Mouse (Mus musculus): ENCODE measurements at regions not wholly inside any gene's neighbourhood (a gene's known extent, or its start where the extent isn't known, plus 50 kb on each side); places are given as distances from the start of the nearest gene placed in this dataset.
A peak's percentile ranks its signal among the peaks of the same experiment; 100 is the strongest.

DNA sequence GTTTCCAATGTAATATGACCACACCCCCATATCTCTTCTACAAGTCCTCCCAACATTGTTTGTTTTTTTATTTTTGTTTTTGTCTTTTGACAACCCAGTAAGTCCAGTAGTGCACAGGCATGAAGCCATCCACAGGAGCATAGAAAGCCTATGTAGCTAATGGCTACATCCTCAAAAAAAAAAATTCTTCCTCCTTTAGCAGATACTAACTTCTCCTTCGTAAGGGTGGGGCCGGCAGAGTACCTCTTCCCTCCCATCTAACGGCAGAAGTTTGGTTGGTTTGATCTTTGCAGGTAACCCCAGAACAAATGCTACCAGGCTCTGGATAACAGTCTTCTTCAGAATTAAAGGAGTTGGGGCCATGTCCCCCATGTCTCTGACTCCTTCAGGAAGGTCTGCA lies 158.9 kb downstream of the Ly86 start:
- DNase-seq (ENCODE audit: low spot score in 2 of 2) = no peak

DNA sequence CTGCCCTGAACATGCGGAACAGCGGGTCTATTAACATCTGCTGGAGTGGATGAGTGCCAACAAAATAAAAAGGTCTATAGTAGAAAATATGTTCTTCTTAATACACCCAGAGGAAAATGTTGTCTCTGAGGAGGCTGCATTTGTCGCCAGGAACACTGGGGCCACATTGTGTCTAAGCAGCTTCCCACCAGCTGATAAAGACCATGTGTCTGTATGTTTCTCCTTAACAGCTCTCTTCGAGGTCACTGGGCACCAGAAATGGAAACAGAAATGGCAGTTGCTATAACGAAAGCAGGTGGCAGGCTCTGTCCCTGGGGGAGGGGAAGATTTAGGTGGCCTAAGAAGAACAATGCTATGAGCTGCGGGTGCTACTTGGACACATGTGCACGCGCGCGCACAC lies 159.4 kb downstream of the Ly86 start:
- DNase-seq (ENCODE audit: low spot score in 2 of 2) = no peak

DNA sequence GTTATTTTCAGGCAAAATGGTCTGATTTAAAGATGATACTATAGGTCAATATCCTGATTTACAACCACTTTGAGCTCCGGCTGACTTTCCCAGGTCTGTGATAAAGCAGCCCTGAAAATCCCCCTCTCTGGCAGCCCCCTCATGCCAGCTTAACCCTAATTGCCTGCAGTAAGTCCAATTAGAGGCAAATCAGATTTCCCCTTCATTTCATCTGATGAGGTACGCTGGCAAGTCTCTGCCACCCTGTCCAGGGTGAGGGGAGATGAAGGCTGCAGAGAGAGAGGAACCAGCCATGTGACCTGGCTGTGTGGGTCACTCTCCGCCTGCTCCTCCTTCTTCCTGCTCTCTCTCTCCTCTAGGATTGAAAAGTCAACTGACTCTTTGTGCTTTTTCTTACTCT lies 160.6 kb downstream of the Ly86 start:
- no peak for DNase-seq (ENCODE audit: low spot score in 2 of 2)

DNA sequence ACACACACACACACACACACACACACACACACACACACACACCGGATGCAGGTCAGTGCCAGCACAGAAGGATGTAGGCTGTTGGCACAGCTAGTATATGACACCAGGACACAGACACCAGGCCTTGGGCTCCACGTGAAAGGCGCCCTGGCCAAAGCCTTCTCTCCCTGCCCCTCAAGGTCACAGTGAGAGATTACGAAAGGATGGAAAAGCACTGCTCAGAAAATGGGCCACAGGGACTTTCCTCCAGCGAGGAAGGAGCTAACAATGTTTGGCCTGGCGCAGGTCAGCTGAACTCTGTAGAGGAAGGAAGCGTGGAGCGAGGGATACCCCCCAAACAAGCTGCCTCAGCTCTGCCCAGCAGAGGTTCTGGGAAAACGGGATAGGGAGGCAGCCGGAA lies 161.0 kb downstream of the Ly86 start:
- no peak for DNase-seq (ENCODE audit: low spot score in 2 of 2)

DNA sequence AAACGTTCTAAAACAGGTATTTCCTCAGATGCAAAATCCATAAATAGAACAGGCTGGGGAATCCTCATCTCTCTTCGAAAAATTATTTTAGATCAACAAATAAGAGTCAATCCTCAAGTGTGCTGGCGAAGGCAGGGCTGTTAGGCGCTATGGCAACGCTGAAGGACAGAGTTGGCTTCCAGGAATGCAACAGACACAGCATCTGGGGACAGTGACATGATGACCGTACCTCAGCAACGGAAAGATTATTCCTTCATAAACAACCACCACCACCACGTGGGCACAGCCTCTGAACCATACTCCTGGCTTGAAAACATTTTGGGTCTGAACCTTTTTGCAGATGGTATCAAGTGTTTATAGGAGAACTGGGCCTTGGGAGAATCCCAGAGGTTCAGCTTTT lies 161.7 kb downstream of the Ly86 start:
- DNase-seq (ENCODE audit: low spot score in 2 of 2) = no peak

DNA sequence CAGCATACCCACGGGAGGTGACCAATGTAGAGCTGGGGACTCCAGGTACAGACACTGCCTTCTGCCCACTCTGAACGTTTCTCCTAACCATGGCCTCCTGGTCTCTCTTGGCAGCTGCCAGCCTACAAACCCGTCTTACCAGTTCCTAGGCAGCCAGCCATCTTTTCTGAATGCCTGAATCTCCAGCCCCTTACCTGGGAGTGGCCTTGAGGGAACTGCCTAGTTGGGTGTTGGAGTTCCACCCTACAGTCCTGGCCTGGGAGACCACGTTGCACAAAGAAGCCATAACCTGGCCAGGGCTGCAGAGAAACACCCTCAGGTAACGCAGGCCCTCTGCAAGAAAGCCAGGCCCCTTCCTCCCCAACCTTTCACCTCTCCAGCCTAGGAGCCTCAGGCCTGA lies 162.1 kb downstream of the Ly86 start:
- DNase-seq (ENCODE audit: low spot score in 2 of 2) = no peak

DNA sequence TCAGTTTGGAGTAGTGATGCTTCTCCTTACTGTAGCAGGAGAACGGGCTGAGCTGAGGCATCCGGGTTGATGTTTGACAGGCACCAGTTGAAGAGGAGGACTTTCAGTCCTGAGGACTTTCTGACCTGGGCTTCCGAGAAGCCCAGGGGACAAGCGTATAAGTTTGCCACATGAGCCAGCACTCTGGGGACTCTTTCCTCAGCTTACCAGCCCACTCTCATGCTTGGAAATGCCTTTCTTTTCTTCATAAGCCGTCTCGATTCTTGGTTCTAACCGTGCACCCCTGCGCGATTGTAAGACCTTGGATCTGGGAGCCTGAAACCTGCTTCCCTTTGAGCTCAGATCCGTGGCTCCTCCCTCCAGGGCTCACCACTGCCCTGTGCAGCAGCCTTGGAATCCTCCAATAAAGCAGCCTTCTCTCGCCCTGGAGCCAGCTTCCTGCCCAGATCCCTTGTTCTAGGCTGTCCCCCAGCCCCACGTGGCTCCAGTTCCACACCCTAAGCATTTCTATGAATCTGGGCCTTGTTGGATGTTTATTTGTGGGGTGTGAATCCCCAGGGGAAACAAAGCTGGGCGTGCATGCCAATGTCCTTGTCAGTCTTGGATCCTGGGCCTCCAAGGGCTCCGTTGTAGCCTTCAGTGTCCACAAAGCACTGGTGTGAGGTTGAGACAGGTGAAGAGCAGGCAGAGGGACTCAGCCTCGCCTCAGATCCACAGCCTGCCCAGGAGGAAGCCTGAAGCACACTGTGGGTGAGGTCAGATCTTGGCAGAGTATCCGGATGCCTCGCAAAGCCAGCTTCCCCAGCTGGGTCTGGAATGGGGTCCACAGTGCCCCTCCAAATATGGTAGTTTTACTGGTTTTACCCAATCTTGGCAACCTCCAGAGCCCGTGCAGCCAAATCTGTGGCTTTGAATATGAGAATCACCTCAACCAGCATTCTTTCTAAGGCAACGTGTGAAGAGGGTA lies 163.7 kb downstream of the Ly86 start:
- no peak for DNase-seq (ENCODE audit: low spot score in 2 of 2)

DNA sequence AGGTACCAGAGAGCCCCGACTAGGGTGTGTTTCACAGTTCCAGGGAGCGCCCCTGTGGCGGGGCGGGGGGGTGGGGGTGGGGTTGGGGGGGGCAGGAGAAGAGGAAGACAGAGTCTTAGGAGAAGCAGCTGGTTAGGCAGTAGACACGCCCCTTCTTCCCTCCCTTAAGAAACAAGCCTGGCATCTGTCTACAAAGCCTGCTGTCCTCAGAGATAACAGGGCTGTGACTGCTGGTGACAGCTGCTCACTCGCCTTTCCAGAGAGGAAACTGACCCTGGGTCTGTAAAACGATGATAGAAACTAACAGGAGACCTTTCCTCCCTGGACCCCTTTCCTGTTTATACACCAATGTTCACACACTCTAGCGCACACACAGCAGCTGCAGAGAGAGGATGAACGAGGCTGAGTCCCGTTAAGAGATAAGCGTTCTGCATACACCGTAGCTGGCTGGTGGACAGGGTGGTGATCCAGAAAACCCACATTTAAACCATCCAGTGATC lies 164.4 kb downstream of the Ly86 start:
- no peak for DNase-seq (ENCODE audit: low spot score in 2 of 2)

DNA sequence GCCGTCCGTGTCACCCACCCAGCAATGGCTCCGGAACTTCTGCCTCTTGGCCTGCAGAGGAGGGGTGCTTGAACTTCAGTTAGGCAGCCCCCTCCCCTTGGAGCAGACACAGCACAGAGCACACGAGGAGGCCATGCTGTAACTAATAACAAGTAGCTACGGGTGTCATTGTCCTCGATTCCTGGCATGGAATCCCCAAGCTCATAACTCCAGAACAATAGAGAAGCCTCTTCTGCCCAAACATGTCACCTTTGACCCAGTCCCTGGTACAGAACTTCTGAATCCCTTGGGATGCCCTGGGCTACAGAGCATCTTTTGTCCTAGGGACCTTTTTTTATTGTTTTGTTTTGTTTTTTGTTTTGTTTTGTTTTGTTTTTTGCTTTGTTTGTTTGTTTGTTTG lies 165.5 kb downstream of the Ly86 start:
- DNase-seq (ENCODE audit: low spot score in 2 of 2) = no peak

DNA sequence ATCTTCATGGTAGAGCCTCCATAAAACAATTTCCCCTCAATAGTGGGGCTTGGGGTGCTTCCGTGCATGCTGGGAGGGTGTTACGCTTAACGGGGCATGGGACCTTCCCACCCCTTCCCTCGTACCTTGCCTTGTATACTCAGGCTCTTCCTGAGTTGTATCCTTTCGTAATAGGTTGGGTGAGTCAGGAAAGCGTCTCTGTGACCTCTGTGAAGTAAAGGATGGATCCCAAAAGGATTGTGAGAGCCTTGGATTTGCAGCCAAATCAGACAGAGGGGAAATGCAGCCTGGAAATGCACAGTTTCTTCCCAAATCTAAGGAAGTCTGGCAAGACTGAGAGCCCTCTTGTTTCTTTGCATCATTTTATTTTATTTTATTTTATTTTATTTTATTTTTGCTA lies 166.0 kb downstream of the Ly86 start:
- no peak for DNase-seq (ENCODE audit: low spot score in 2 of 2)

DNA sequence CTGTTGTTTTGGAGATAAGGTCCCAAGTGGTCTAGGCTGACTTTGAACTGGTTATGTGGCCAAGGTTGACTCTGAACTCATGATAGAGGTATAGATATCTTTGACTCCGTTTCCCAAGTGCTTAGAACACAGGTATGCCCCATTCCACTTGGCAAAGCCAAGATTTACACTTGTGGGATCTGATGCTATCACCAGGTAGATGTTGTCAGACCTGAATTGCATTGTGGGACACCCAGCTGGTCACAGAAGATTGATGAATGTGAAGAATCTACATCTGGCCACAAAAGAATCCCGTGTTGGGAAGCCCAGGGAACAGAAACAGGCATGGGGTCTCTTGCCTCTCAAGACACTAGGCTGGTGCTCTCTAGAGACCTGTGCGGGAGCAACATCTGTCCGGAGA lies 166.4 kb downstream of the Ly86 start:
- DNase-seq (ENCODE audit: low spot score in 2 of 2) = no peak

DNA sequence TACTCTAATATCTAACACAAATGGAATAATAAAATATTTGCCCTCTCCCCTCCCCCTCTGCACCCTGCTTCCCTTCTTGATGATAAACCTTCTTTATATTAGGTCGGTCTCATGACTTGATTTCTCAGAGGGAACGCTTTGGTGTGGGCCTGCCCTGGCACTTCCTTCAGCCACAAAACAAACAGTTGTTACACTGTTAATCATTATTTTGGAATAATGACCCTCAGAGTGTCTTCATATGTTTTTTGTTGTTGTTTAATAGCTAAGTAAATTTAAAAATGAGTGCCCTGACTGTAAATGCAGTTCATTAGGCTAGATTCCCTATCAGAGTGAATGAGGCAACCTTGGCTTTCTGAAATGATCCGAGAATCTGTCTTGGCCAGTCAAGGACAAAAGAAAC lies 167.8 kb downstream of the Ly86 start:
- no peak for DNase-seq (ENCODE audit: low spot score in 2 of 2)

DNA sequence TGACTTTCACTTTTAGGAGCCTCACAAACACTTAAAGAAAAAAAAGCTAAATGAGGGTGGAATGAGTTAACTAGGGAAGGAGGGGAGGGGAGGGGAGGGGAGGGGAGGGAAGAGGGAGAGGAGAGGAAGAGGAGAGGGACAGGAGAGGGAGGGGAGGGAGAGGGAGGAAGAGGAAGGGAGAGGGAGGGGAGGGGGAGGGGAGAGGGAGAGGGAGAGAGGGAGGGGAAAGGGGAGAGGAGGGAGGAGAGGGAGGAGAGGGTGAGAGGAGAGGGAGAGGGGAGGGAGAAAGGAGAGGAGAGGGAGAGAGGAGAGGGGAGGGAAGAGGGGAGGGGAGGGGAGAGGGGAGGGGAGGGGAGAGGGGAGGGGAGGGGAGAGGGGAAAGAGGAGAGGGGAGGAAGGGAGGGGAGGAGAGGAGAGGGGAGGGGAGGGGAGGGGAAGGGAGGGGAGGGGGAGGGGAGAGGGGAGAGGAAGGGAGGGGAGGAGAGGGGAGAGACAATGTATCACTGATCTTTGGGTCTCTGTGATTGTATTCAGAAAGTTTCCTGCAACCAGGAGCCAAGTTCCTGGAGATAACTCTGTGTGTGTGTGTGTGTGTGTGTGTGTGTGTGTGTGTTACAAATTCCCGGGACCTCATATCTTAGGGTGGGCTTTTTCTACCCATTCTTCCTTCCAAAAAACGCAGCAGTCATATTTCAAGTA lies 168.3 kb downstream of the Ly86 start:
- DNase-seq (ENCODE audit: low spot score in 2 of 2) = no peak

DNA sequence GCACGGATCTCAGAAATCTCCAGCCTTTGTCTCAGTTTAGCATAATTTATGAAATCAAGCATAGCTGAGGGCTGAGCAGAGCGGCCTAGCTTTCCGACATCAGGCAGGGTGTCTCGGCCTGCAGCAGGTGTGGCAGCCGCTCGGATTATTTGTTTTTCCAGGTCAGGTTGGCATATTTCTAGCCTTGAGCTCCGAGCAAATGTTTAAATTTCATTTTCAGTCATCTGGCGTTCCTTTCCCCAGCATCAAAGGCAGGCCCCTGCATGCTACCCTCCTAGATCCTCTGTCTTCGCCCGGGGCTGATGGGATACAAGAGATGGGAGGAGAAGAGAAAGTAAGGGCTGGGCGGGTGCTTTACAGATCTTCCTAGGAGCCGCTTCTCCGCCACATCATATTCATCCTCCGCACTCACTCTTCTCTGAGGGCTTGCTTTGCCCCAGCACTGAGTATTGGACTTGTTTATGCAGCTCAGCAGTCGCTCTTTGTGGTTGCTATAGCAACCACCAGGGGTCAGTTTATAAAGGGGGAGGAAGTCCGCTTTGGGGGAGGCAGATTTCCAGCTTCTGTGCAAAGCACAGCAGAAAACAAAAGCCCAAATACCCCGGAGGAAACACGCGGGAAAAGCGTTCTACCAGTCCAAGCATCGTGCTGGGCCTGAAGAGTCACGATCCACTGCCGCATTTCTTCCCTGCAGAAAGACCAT lies 169.0 kb downstream of the Ly86 start:
- DNase-seq (ENCODE audit: low spot score in 2 of 2) = peak; percentile 21 to 28

DNA sequence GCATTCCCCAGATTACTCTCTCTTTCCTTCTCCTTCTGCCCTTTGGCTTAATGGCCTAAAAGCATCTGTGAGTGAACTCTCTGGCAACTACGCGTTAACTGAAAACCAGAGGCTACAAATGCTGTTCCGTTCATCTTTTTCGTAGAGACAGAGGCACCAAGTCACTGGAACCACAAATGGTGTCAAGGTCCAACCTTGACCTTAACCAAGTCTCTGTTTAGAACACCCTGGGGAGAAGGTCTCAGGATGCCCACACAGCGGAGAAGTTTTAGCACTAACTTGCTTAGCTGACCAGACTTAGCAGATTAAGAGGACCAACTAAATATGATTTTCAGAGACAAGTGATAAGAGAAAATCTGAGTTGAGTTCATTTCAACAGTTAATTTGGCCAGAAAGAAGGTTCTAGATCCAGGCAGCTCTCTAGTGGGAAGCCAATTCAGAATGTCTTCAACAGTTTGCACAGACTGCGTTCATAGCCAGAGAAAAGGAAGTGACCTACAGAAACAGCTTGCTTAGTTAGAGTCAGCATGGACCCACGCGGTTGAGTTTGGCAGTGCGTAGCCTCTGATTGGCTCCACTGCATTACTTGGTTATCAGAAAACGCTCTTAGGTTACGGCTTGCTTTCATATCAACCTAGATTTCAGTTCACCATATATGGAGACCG lies 169.8 kb downstream of the Ly86 start:
- DNase-seq (ENCODE audit: low spot score in 2 of 2) = no peak

DNA sequence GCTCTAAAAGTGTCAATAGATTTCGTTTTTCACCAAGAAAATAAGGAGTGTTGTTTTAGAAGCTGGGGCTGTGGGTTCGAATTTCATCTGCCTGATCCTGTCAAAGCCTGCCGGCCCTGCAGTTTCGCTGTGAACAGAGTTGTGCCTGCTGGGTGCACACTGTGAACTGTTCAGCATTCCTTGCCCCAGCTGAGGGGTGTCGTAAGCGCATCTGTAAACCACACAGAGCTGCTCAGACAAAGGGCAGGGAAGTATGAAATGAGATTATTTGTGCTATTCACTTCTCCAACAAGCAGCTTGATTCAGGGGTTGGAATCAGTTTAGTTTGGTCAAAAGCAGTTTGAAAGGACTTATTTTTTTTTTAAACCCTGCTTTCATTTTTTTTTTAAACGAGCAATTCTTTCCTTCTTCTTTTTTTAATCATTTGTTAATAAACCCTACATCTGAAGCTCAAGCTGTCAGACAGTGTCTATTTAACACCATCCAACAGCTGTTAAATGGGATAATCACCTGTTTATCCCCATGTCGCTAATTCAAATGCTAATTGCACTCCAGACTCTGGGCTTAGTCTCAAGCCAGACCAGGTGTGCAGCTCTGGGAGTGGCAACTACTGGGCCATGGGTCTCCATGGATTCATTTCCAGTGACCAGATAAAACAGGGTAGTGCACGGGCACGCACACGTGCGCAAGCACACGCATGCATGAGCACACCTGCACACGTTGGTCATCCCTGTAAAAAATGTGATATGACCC lies 172.2 kb downstream of the Ly86 start:
- no peak for DNase-seq (ENCODE audit: low spot score in 2 of 2)

DNA sequence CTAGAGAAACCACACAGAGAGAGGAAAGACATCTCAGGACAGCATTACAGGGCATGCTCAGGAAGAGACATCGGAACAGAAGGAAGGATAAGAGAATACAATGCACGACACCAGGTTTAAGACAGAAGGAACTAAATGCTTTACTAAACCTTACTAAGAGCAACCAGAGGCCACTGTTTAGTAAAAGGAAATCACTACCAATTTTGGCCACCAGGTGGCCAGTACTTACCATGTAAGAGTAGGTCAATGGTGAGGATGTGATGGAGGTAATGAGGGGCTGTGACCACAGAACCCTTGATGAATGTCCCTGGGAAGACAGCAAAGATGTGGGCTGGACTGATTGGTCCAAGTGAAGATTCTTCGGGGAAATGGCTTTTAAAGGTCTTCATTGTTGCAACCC lies 174.9 kb downstream of the Ly86 start:
- DNase-seq (ENCODE audit: low spot score in 2 of 2) = no peak

DNA sequence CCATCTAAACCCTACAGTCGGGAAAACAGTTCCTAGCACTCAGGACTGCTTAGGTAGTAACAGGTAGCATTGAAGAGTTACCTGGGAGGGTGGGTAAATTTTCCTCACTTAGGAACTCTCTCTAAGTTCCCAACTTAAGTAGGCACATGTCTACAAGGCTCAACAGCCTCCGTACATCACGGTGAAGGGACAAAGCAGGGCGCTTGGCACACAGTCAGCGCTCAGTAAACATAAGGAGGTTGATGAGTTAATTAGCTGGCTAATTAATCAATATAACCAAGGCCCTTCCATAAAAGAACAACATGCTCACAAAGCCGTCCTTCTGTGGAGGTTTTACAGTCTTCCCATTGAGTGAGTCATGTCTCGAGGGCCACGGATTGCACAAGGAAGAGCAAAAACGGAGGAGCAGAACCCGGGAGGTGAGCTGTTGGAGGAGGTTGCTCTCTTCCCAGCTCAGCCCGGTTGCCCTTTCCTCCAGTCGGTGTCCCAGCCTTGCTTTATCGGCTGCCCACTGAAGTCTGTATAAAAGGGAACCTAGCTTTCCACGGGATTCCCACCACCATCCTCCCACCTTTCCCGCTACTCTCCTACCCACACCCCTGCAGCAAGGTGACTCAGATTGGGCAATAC lies 180.2 kb downstream of the Ly86 start:
- DNase-seq (ENCODE audit: low spot score in 2 of 2) = no peak

DNA sequence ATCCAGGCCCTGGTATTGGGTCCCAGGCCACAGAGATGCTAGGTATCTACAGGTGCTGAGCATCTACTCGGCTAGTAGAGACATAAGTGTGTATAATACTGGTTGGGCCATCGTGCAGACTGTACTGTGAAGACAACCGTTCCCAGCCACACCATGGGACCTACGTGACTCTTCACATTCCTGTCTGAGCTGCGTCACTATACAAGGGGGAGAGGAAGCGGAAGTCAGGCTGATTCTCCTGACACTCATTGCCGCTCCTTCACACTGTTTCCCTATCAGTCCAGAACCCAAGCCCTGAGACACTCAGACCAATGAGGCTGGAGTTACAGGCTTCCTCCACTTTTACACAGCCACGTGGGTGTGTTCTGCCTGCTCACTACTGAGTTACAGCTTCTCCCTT lies 181.1 kb downstream of the Ly86 start:
- DNase-seq (ENCODE audit: low spot score in 2 of 2) = no peak

DNA sequence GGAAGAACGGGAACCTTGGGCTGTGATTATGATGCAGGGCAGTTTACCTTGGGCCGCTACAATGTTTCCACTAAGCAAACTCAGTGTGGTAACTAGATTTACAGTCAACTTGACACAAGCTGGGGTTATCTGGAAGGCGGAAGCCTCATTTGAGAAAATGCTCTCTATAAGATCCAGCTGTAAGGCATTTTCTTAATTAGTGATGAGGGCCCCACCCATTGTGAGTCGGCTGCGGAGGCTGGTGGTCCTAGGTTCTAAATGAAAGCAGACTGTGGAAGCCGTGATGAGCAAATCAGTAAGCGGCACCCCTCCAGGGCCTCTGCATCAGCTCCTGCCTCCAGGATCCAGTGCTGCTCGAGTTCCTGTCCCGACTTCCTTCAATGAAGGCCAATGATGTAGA lies 183.4 kb downstream of the Ly86 start:
- DNase-seq (ENCODE audit: low spot score in 2 of 2) = no peak

DNA sequence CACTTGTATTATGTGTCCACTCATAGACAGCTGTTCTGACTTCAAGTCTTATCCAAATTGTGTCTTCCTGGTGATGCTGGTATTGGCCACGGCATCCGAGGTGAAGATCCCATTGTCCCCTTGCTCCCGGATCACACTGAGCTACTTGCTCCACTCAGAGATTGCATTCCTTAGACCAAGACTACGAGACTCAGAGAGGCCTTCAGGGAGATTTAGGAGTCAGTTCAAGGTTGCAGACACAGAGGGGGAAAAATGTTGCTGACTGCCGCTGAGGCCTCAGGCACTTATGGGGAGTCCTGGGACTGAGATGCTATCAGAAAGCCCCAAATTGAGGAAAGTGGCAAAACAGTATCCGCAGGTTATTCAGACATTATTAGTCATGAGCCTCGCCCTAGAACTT lies 183.9 kb downstream of the Ly86 start:
- no peak for DNase-seq (ENCODE audit: low spot score in 2 of 2)
